Mouse (Mus musculus): ENCODE measurements around the gene Nipsnap1. TPM values are rescaled to one million over a fixed set of nuclear protein-coding genes. Genes with fewer than 3 reads are reported as not detected.

Gene Nipsnap1
- total and polyA plus RNA-seq, 3 experiments, result 13.7 to 22.9 TPM; not detected in 1

GRCm38 (mm10) chr11:4836755-4837154, 37.0 kb upstream of the Nipsnap1 start:
- TF ChIP-seq JUND (IDR thresholded peaks at IDR 0.05; ENCODE audit: low read depth, low read length), result no peak
- TF ChIP-seq ZC3H11A (IDR thresholded peaks at IDR 0.05; ENCODE audit: low read depth, low read length), result peak; percentile 61; the same call in 1 of the 2 replicates
- no peak; a peak in 1 of 4 replicates for TF ChIP-seq EP300 (IDR thresholded peaks at IDR 0.05; ENCODE audit: low read depth in 1 of 2, low read length in 2 of 2)
- TF ChIP-seq ELF1 (IDR thresholded peaks at IDR 0.05; ENCODE audit: low read depth, low read length), result no peak
- TF ChIP-seq RAD21 (IDR thresholded peaks at IDR 0.05; ENCODE audit: low read depth, low read length), result peak; percentile 71
- no peak for TF ChIP-seq MAX (IDR thresholded peaks at IDR 0.05; ENCODE audit: low read length)
- no peak for TF ChIP-seq UBTF (IDR thresholded peaks at IDR 0.05; ENCODE audit: borderline replicate concordance, insufficient read depth, low read depth, low read length)
- TF ChIP-seq SIN3A (IDR thresholded peaks at IDR 0.05; ENCODE audit: low read length), result peak; percentile 47
- TF ChIP-seq SMC3 (IDR thresholded peaks at IDR 0.05; ENCODE audit: low read depth, low read length), result peak; percentile 60
- TF ChIP-seq ZMIZ1 (IDR thresholded peaks at IDR 0.05; ENCODE audit: low read depth, low read length), result no peak
- TF ChIP-seq ZNF384 (IDR thresholded peaks at IDR 0.05; ENCODE audit: low read depth, low read length), result peak; percentile 64; the same call in 1 of the 2 replicates
- peak; percentile 53 to 75 (median 73) for TF ChIP-seq CTCF (IDR thresholded peaks at IDR 0.05 in 2 of 3, conservative IDR thresholded peaks at IDR 0.05 in 1 of 3; ENCODE audit: control insufficient read depth in 1 of 3, insufficient read depth in 1 of 3, low read depth in 2 of 3, low read length in 3 of 3, poor library complexity in 1 of 3, severe bottlenecking in 1 of 3)
- Histone ChIP-seq H3K27ac (ENCODE audit: control insufficient read depth, low read depth, low read length) (no peak overlapping the region), H3K36me3 (ENCODE audit: control insufficient read depth in 1 of 2, insufficient read depth in 2 of 2, low read length in 2 of 2) (peaks cover 0 to 17% of the 10 kb centered on the region in 2 experiments; a peak in 2 of 4 replicates), H3K79me2 (ENCODE audit: control insufficient read depth, insufficient read depth, low read length, poor library complexity) (peaks cover 60% of the 10 kb centered on the region), H3K27me3 (ENCODE audit: control insufficient read depth in 1 of 2, insufficient read depth in 2 of 2, low read length in 2 of 2) (no peaks in the 10 kb centered on the region), H3K4me1 (ENCODE audit: control insufficient read depth in 1 of 2, insufficient read depth in 2 of 2, low read length in 2 of 2) (peaks cover 10 to 11% of the 10 kb centered on the region in 2 experiments), H3K9ac (ENCODE audit: control insufficient read depth, low read depth, low read length, poor library complexity, severe bottlenecking) (no peak overlapping the region), H3K9me3 (replicated peaks; ENCODE audit: insufficient read depth, low read length) (no peaks in the 10 kb centered on the region), H3K4me3 (ENCODE audit: control insufficient read depth in 1 of 2, insufficient read depth in 1 of 2, low read depth in 2 of 2, low read length in 2 of 2) (no peak overlapping the region)
- DNase-seq (ENCODE audit: low read depth, low spot score), result peak; percentile 78

DNA sequence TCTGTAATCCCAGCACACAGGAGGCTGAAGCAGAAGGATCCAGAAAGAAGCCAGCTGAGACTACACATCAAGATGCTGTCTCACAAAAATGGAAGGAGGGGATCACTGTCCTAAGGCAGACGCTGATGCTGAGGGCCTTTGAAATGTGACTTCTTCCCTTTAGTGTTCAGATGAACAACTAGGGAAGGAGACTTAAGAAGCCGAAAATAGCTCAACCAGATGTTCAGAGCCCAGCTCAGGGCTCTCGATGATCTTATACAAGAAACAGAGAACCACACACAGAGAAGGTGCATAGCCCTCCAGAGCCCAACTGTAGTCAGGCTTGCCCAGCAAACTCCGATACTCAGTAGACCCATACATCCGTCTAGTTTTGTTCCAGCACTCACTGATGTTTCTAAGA, 36.4 kb upstream of the Nipsnap1 start:
- H3K27ac ChIP-seq (ENCODE audit: control insufficient read depth, low read depth, low read length), result no peak overlapping the region
- peaks cover 6% of the 10 kb centered on the region in 2 experiments; a peak in 3 of 4 replicates for H3K4me1 ChIP-seq (ENCODE audit: control insufficient read depth in 1 of 2, insufficient read depth in 2 of 2, low read length in 2 of 2)
- peaks cover 0 to 12% of the 10 kb centered on the region in 2 experiments; a peak in 2 of 4 replicates for H3K36me3 ChIP-seq (ENCODE audit: control insufficient read depth in 1 of 2, insufficient read depth in 2 of 2, low read length in 2 of 2)
- TF ChIP-seq NELFE (IDR thresholded peaks at IDR 0.05; ENCODE audit: low read depth, low read length), result no peak
- H3K4me3 ChIP-seq (ENCODE audit: control insufficient read depth in 1 of 2, insufficient read depth in 1 of 2, low read depth in 2 of 2, low read length in 2 of 2), result no peak overlapping the region
- no peak overlapping the region for H3K9ac ChIP-seq (ENCODE audit: control insufficient read depth, low read depth, low read length, poor library complexity, severe bottlenecking)
- peaks cover 59% of the 10 kb centered on the region for H3K79me2 ChIP-seq (ENCODE audit: control insufficient read depth, insufficient read depth, low read length, poor library complexity)
- DNase-seq (ENCODE audit: low read depth, low spot score), result no peak
- no peaks in the 10 kb centered on the region for H3K9me3 ChIP-seq (replicated peaks; ENCODE audit: insufficient read depth, low read length)
- H3K27me3 ChIP-seq (ENCODE audit: control insufficient read depth in 1 of 2, insufficient read depth in 2 of 2, low read length in 2 of 2), result no peaks in the 10 kb centered on the region

DNA sequence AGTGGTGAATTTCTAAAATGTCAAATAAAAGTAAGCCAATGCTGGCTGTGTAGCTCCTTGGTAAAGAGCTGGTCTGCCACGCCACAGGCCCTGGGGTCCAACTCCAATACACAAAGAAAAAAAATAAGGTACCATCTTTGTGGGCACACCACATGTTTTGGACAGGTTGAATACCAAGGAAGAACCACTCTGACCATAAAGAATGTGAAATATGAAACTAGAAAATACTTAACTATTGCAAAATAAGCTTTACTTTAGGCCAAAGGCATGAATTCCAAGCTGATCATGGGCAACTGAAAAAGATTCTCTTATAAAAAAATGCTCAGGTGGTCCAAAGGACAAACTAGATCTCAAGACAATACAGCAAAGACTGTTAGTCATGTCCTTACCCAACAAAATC, 35.5 kb upstream of the Nipsnap1 start:
- Histone ChIP-seq H3K79me2 (ENCODE audit: control insufficient read depth, insufficient read depth, low read length, poor library complexity) (peaks cover 58% of the 10 kb centered on the region), H3K9ac (ENCODE audit: control insufficient read depth, low read depth, low read length, poor library complexity, severe bottlenecking) (no peak overlapping the region), H3K4me1 (ENCODE audit: control insufficient read depth in 1 of 2, insufficient read depth in 2 of 2, low read length in 2 of 2) (peaks cover 2 to 3% of the 10 kb centered on the region in 2 experiments; a peak in 2 of 4 replicates), H3K9me3 (replicated peaks; ENCODE audit: insufficient read depth, low read length) (no peaks in the 10 kb centered on the region), H3K4me3 (ENCODE audit: control insufficient read depth in 1 of 2, insufficient read depth in 1 of 2, low read depth in 2 of 2, low read length in 2 of 2) (no peak overlapping the region), H3K27ac (ENCODE audit: control insufficient read depth, low read depth, low read length) (no peak overlapping the region), H3K27me3 (ENCODE audit: control insufficient read depth in 1 of 2, insufficient read depth in 2 of 2, low read length in 2 of 2) (no peaks in the 10 kb centered on the region), H3K36me3 (ENCODE audit: control insufficient read depth in 1 of 2, insufficient read depth in 2 of 2, low read length in 2 of 2) (peaks cover 0 to 8% of the 10 kb centered on the region in 2 experiments; a peak in 2 of 4 replicates)
- no peak for DNase-seq (ENCODE audit: low read depth, low spot score)
- TF ChIP-seq POLR2A (IDR thresholded peaks at IDR 0.05; ENCODE audit: control insufficient read depth in 1 of 2, insufficient read depth in 1 of 2, low read depth in 1 of 2, low read length in 2 of 2, poor library complexity in 1 of 2), result no peak
- no peak for TF ChIP-seq MEF2A (IDR thresholded peaks at IDR 0.05; ENCODE audit: extremely low read depth, insufficient replicate concordance, low read depth, low read length, poor library complexity, severe bottlenecking)
